Mouse (Mus musculus) right cerebral cortex, adult 2 months (tissue): ENCODE measurements around the gene Ifngr2.

Experiments
- DNase-seq, 2 experiments: peaks; one replicate each; pipeline ENCODE4 v3.0.0; 2021 to 2022; ENCODE audit warnings: low spot score in 2 of 2

Ifngr2 gene

GRCm38 (mm10) chr16:91565292-91565951 lies 18.6 kb downstream of the Ifngr2 start:
- no peak for DNase-seq

GRCm38 (mm10) chr16:91566002-91566401 lies 19.1 kb downstream of the Ifngr2 start:
- DNase-seq: no peak

- no peak for DNase-seq
Measured at GRCm38 (mm10) chr16:91568960-91569359, 22.1 kb downstream of the Ifngr2 start.

- DNase-seq: no peak
Measured at GRCm38 (mm10) chr16:91571105-91571504, 24.2 kb downstream of the Ifngr2 start.

GRCm38 (mm10) chr16:91575151-91575550 lies 28.3 kb downstream of the Ifngr2 start:
- no peak for DNase-seq

DNA sequence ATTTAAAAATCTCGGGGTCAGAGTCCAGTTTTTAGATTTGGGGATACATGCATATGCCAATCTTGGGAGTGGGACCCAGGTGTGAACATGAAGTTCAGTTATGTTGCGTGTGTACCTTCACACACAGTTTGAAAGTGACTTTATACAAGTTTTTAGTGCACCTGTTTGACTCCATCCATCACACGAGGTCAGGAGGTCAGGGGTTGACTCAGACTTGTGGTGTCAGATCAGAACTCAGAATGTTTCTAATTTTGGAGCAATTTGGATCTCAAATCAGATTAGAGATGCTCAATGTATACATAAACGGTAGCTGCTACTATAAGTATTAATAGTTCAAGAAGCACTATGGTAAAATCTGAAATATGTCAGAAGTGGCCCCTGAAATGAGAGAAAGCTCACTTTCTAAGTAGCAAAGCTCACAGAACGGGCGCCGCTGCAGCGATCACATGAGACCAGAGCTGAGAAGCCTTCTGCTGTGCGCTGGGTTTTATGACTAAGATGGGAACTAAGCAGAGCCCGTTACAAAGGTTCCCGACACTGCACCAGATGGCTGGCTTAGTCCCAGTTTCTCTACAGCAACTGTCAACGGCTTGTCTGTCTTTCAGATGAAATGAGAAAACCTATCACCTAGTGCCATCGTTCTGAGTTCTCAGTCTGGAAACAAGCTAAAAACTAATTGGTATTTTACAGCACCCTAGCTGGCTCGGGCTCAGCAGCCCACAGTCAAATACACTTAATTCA lies 32.3 kb downstream of the Ifngr2 start:
- DNase-seq: peak; percentile 17 to 21

- DNase-seq: peak in 1 of 2 experiments; percentile 31
Measured at GRCm38 (mm10) chr16:91582307-91582706, 35.4 kb downstream of the Ifngr2 start.

GRCm38 (mm10) chr16:91585617-91586016 lies 38.7 kb downstream of the Ifngr2 start:
- DNase-seq: no peak

GRCm38 (mm10) chr16:91586244-91586643 lies 39.4 kb downstream of the Ifngr2 start:
- no peak for DNase-seq

DNA sequence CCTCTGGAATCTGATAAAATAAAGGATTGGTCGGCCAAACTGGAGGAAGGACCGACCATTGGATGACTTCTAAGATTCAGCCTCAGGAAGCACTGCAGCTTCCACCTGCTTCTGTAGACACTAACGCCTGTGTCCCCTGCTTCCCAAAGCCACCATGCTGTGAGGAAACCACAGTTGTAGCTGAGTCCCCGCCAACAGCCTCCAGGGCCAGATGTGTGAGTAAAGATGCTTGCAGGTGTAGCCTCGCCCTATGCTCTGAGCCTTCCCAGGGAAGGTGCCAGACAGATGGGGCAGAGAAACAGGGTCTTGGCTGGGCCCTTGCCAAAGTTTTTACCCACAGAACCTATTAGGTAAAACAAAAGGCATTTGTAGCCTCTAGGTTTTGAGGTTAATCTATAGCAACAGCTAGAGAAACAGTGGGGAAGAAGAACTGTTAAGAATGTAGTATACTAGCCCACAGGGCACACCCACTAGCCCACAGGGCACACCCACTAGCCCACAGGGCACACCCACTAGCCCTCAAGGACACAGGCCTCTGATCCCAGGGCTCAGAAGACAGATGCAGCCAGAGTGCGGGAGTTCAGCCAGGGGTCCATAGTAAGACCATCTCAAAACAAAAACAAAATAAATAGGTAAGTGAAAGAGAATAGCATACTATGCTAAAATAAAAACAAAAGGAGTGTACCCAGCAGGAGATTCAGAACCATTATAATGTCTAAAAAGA lies 41.0 kb downstream of the Ifngr2 start:
- DNase-seq: no peak

- no peak for DNase-seq
Measured at GRCm38 (mm10) chr16:91588703-91589102, 41.8 kb downstream of the Ifngr2 start.

DNA sequence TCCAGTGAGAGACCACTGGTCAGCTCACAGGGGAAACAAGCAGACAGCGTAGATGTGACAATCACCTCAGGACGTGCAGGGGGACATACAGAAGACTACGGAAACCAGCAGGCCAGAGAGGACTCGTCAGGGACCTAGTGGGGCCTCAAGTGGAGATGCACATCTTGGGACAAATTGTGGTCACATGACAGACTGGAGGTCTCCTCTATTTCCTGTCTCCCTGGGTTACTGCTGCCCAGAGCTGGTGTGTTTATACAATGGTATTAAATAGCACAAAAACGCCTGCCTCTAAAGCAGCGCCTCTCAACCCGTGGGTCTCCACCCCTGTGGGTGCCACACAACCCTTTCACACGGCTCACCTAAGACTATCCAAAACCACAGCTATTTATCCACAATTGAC lies 45.3 kb downstream of the Ifngr2 start:
- DNase-seq: no peak

GRCm38 (mm10) chr16:91593262-91593661 lies 46.4 kb downstream of the Ifngr2 start:
- DNase-seq: no peak

- DNase-seq: peak in 1 of 2 experiments; percentile 21
Measured at GRCm38 (mm10) chr16:91595076-91595475, 48.2 kb downstream of the Ifngr2 start.

GRCm38 (mm10) chr16:91596397-91596778 lies 49.5 kb downstream of the Ifngr2 start:
- DNase-seq: no peak

- peak; percentile 10 to 13 for DNase-seq
Measured at GRCm38 (mm10) chr16:91596779-91597671, 50.2 kb downstream of the Ifngr2 start.

DNA sequence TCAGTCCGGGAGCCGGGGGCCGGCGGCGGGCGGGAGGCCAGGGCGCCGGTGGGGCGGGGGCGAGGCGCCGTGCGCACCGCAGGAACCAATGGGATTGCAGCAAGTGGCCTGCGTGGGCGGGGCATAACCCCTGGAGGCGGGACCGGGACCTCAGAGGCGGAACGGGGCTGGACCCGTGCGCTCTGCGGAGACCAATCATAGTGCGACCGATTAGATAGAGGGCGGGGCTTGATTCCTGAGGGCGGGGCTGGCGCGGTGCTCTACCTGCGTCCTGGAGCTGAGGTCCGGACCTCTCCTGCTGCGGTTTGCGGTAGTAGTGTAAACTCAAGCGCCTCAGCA lies 50.8 kb downstream of the Ifngr2 start, which contains the start of gene Tmem50b:
Tmem50b (minus strand) TSS at position 129 of the 339 bp plus-strand sequence.
- DNase-seq: peak; percentile 99

GRCm38 (mm10) chr16:91599242-91599641 lies 52.4 kb downstream of the Ifngr2 start:
- DNase-seq: no peak

- DNase-seq: no peak
Measured at GRCm38 (mm10) chr16:91601081-91601480, 54.2 kb downstream of the Ifngr2 start.

DNA sequence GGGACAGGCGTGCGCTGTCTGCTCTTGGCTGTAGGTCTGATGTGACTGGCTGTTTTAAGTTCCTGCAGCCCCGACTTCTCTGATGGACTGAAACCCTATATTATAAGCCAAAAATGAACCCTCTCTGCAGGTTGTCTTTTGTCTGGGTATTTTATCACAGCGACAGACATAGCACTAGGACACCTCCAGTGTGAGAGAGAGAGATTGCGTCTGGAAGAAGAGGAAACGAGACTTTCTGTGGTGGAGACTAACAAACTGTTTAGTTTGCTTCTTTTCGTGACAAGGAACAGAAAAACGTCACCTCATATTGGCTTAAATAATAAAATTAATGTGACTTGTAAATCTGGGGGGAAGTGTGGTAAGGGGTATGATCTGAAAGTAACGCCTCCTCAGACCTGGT lies 54.8 kb downstream of the Ifngr2 start:
- DNase-seq: no peak

GRCm38 (mm10) chr16:91605156-91605555 lies 58.3 kb downstream of the Ifngr2 start:
- DNase-seq: no peak

- no peak for DNase-seq
Measured at GRCm38 (mm10) chr16:91606958-91607357, 60.1 kb downstream of the Ifngr2 start.
